Mouse (Mus musculus): ENCODE data around the gene Tesk2. TPM values are rescaled to one million over a fixed set of nuclear protein-coding genes. Genes with fewer than 3 reads are reported as not detected.

Tesk2 gene
- polyA plus RNA-seq, 1 experiment from 2014 or later, result 5.1 TPM

GRCm38 (mm10) chr4:116849901-116850300 is 129.2 kb downstream of the Tesk2 start:
- WGBS, result 82% methylated on average over 3 of the region's 3 CpGs
- no peak overlapping the region for H3K27ac ChIP-seq
- H3K9me3 ChIP-seq, result no peaks in the 10 kb centered on the region
- H3K4me1 ChIP-seq, result 0 out of 2 replicates have a peak, but pooled peaks cover 6% of the 10 kb centered on the region
- no peak overlapping the region for H3K4me3 ChIP-seq
- H3K36me3 ChIP-seq, result no peaks in the 10 kb centered on the region
- no peaks in the 10 kb centered on the region for H3K27me3 ChIP-seq (ENCODE audit: insufficient read depth, poor library complexity, severe bottlenecking)
- no peak for DNase-seq (ENCODE audit: low spot score)

DNA sequence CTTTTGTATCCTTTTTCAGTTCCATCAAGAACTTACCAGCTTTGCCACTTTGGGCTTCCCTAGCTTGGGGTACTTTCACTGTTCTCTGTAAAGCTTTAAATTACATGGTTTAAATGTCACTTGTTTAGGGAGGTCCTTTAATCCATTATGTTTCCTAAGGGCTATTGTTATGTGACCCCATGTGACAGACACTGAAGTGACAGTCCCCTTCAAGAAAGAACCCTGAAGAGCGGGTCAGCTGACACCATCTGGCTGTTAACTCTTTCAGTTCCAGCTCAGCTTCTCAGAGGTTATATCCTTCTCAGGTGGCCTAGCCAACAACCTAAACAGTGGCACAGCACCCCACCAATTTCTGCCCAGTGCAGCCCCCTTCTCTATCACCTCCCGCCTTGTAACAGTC is 133.5 kb downstream of the Tesk2 start:
- DNase-seq (ENCODE audit: low spot score), result no peak
- H3K36me3 ChIP-seq, result no peaks in the 10 kb centered on the region
- H3K27ac ChIP-seq, result no peak overlapping the region
- 27% methylated on average over 2 of the region's 2 CpGs for WGBS
- 0 out of 2 replicates have a peak, but pooled peaks cover 6% of the 10 kb centered on the region for H3K4me1 ChIP-seq
- no peaks in the 10 kb centered on the region for H3K9me3 ChIP-seq
- H3K4me3 ChIP-seq, result no peak overlapping the region
- H3K27me3 ChIP-seq (ENCODE audit: insufficient read depth, poor library complexity, severe bottlenecking), result no peaks in the 10 kb centered on the region

Other genes with a start within 250 kb of the Tesk2 start
- 13.8 and 17.5 TPM in 2 replicates for gene Ipp, start 213.4 kb upstream of the Tesk2 start, polyA plus RNA-seq (2016; fragmentation: Nextera tagmentation; extraction: Ambion mirVana)
- 23.8 and 24.5 TPM in 2 replicates for gene Tmem69, start 165.0 kb upstream of the Tesk2 start, polyA plus RNA-seq (2016; fragmentation: Nextera tagmentation; extraction: Ambion mirVana)
- gene Gpbp1l1, start 163.3 kb upstream of the Tesk2 start, polyA plus RNA-seq (2016; fragmentation: Nextera tagmentation; extraction: Ambion mirVana), result 16.8 and 28.4 TPM in 2 replicates
- 1.7 and 2.8 TPM in 2 replicates for gene Ccdc17, start 124.3 kb upstream of the Tesk2 start, polyA plus RNA-seq (2016; fragmentation: Nextera tagmentation; extraction: Ambion mirVana)
- gene Nasp, start 93.0 kb upstream of the Tesk2 start, polyA plus RNA-seq (2016; fragmentation: Nextera tagmentation; extraction: Ambion mirVana), result 130 and 174 TPM in 2 replicates
- 664 and 694 TPM in 2 replicates for gene Akr1a1, start 69.3 kb upstream of the Tesk2 start, polyA plus RNA-seq (2016; fragmentation: Nextera tagmentation; extraction: Ambion mirVana)
- 1,191 and 1,224 TPM in 2 replicates for gene Prdx1, start 35.4 kb upstream of the Tesk2 start, polyA plus RNA-seq (2016; fragmentation: Nextera tagmentation; extraction: Ambion mirVana)
- gene Mmachc, start 12.5 kb upstream of the Tesk2 start, polyA plus RNA-seq (2016; fragmentation: Nextera tagmentation; extraction: Ambion mirVana), result 33.6 and 37.0 TPM in 2 replicates
- 21.2 and 23.2 TPM in 2 replicates for gene Ccdc163, start 12.4 kb upstream of the Tesk2 start, polyA plus RNA-seq (2016; fragmentation: Nextera tagmentation; extraction: Ambion mirVana)
- 24.5 and 29.4 TPM in 2 replicates for gene Toe1, start 86.7 kb downstream of the Tesk2 start, polyA plus RNA-seq (2016; fragmentation: Nextera tagmentation; extraction: Ambion mirVana)
- gene Mutyh, start 86.8 kb downstream of the Tesk2 start, polyA plus RNA-seq (2016; fragmentation: Nextera tagmentation; extraction: Ambion mirVana), result 13.9 and 19.4 TPM in 2 replicates
- 0.73 and 1.3 TPM in 2 replicates for gene Hpdl, start 100.8 kb downstream of the Tesk2 start, polyA plus RNA-seq (2016; fragmentation: Nextera tagmentation; extraction: Ambion mirVana)
- 0.57 and 1.1 TPM in 2 replicates for gene Zswim5, start 156.4 kb downstream of the Tesk2 start, polyA plus RNA-seq (2016; fragmentation: Nextera tagmentation; extraction: Ambion mirVana)

Measured in heart, embryonic 10.5 days (tissue).